Mouse (Mus musculus) stomach, postnatal 0 days (tissue): Measurements from ENCODE around the gene Plpp6. TPM values are rescaled to one million over a fixed set of nuclear protein-coding genes. Genes with fewer than 3 reads are reported as not detected.

Source experiments
- ATAC-seq: fragments of 200-750 bp; cut with Nextera tagmentation; 2 replicates; pipeline ENCODE4 v1.8.0; 2017; ENCODE audit not compliant: low FRiP score, low TSS enrichment
- DNase-seq: peaks from one replicate; pipeline ENCODE4 v3.0.0-alpha.2; 2016; ENCODE audit warnings: low spot score
- H3K27ac ChIP-seq: fragments of 300-500 bp; sonication (generic); replicated peaks from 2 replicates; pipeline ENCODE4 v1.5.1; 2014; ENCODE audit warnings: mild to moderate bottlenecking, control low read depth
- H3K27me3 ChIP-seq: fragments of 300-500 bp; sonication (generic); 2 replicates; pipeline ENCODE4 v1.6.1; 2014; ENCODE audit warnings: low read length; ENCODE audit not compliant: control insufficient read depth, insufficient read depth
- H3K36me3 ChIP-seq: fragments of 300-500 bp; sonication (generic); 2 replicates; pipeline ENCODE4 v1.6.1; 2014; ENCODE audit warnings: low read length, mixed read lengths; ENCODE audit not compliant: control insufficient read depth, insufficient read depth
- H3K4me1 ChIP-seq: fragments of 300-500 bp; sonication (generic); replicated peaks from 2 replicates; pipeline ENCODE4 v1.6.1; 2014; ENCODE audit warnings: antibody characterized with exemption; ENCODE audit not compliant: control insufficient read depth, insufficient read depth
- H3K4me2 ChIP-seq: fragments of 300-500 bp; sonication (generic); replicated peaks from 2 replicates; pipeline ENCODE4 v1.6.1; 2014; ENCODE audit warnings: low read depth, mild to moderate bottlenecking, control low read depth, moderate library complexity
- H3K4me3 ChIP-seq: fragments of 300-500 bp; sonication (generic); 2 replicates; pipeline ENCODE4 v1.5.1; 2014; ENCODE audit warnings: low read depth, low read length, control low read depth
- H3K9ac ChIP-seq: fragments of 300-500 bp; sonication (generic); 2 replicates; pipeline ENCODE4 v1.6.1; 2014; ENCODE audit warnings: mild to moderate bottlenecking, low read length, control low read depth, mixed read lengths
- H3K9me3 ChIP-seq: fragments of 300-500 bp; sonication (generic); 2 replicates; pipeline ENCODE4 v1.6.1; 2016; ENCODE audit warnings: low read length; ENCODE audit not compliant: control insufficient read depth
- CTCF ChIP-seq: IDR thresholded peaks from 2 replicates; pipeline ENCODE4 v1.5.1; 2016; ENCODE audit warnings: antibody characterized with exemption, low read depth, mild to moderate bottlenecking, moderate library complexity
- EP300 ChIP-seq: optimal IDR thresholded peaks from 2 replicates; pipeline ENCODE3; 2016; ENCODE audit warnings: antibody characterized with exemption
- WGBS: fragments of 180-500 bp; shearing (Covaris S2); extraction: QIAGEN DNeasy Blood & Tissue Kit; methylation state at CpG from one replicate; pipeline ENCODE4 v1.1.7; 2014; 5-methylcytosine and 5-hydroxymethylcytosine counted together
- polyA plus RNA-seq: library from polyadenylated mRNA; unstranded; fragments of >200 nt; fragmentation: Nextera tagmentation; extraction: Ambion mirVana; gene quantifications from 2 replicates; pipeline ENCODE4 v1.2.1, GENCODE M21; 2015

Gene Plpp6
- polyA plus RNA-seq, 1 experiment from 2014 or later, result 18.2 TPM

DNA sequence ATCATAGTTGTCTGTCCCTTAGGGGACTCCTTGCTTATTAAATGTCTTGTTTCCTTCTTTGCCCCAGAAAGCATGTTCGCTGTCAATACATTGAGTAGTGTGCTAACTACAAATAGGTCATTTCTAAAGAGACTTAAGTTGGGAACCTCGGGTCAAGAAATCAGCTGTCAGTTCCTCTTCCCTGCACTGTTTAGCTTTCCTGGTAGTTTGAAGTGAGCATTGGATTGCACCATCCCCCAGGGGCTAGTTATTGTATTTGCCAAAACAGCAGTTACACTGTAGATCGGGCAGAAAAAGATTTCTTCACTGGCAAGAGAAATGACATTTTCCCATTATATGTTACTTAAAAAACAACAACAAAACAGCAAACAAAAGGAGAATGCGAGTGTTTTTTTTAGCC lies 4.4 kb downstream of the Plpp6 start:
- Histone ChIP-seq H3K36me3 (no peaks in the 10 kb centered on the region), H3K9me3 (no peaks in the 10 kb centered on the region), H3K9ac (no peak overlapping the region), H3K4me2 (no peak overlapping the region), H3K27me3 (no peaks in the 10 kb centered on the region), H3K4me3 (no peak overlapping the region), H3K27ac (no peak overlapping the region), H3K4me1 (peaks cover 4% of the 10 kb centered on the region; the same call in 1 of the 2 replicates)
- TF ChIP-seq EP300 (no peak), CTCF (no peak)
- no peak for DNase-seq
- 68% methylated on average over 4 of the region's 4 CpGs for WGBS
- ATAC-seq, result no peak

- WGBS, result 78% methylated on average over 5 of the region's 5 CpGs
- ATAC-seq, result no peak
Observed at GRCm38 (mm10) chr19:28969231-28969630, 5.5 kb downstream of the Plpp6 start.

GRCm38 (mm10) chr19:28970251-28970650 lies 6.5 kb downstream of the Plpp6 start:
- WGBS, result 53% methylated on average over 11 of the region's 11 CpGs
- no peak for TF ChIP-seq EP300
- no peak for TF ChIP-seq CTCF
- H3K4me3 ChIP-seq, result no peak overlapping the region
- ATAC-seq (no peak), DNase-seq (no peak)
- H3K9me3 ChIP-seq, result no peaks in the 10 kb centered on the region
- no peaks in the 10 kb centered on the region for H3K27me3 ChIP-seq
- no peaks in the 10 kb centered on the region for H3K4me1 ChIP-seq
- no peak overlapping the region for H3K4me2 ChIP-seq
- no peaks in the 10 kb centered on the region for H3K36me3 ChIP-seq
- H3K9ac ChIP-seq, result no peak overlapping the region
- H3K27ac ChIP-seq, result no peak overlapping the region

More at GRCm38 (mm10) chr19:28969231-28969630, 5.5 kb downstream of the Plpp6 start:
- Histone ChIP-seq H3K27ac (no peak overlapping the region), H3K36me3 (no peaks in the 10 kb centered on the region), H3K4me1 (peaks cover 4% of the 10 kb centered on the region; the same call in 1 of the 2 replicates), H3K4me2 (no peak overlapping the region), H3K9me3 (no peaks in the 10 kb centered on the region), H3K27me3 (no peaks in the 10 kb centered on the region), H3K9ac (no peak overlapping the region), H3K4me3 (no peak overlapping the region)
- DNase-seq, result no peak
- TF ChIP-seq CTCF (no peak), EP300 (no peak)

DNA sequence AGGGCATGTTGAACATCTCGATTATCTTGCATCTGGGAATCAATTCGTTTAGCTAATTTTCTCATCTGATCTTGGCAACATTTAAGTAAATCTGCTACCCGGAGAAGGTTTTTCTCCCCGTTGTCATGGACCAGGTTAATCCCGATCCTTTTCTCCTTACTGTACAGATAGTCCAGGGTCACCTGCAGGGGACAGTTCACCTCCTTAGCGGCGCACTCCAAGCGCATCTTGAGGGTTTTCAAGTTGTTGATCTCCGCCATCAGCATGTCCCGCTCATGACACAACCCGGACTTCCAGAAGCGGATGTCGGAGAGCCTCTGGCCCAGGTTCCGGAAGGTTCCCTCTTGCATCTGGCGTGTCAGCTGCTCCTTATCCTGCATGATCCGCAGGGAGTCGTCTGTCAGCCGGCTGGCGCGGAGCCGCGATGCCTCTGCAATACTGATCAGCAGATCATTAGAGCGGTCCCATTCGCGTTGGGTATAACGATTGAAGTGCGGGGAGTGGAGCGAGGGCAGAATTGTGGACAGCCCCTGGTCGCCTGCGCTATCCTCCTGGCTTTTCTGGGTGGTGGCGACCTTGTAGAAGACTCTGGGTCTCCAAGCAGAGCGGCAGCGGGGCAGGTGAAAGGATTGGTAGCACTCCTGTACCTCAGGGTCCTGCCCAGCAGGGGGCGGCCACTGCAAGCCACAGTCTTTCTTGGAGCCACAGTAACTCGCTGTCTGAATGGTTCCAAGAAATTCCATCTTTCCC lies 11.3 kb downstream of the Plpp6 start:
- H3K27ac ChIP-seq, result no peak overlapping the region
- H3K4me2 ChIP-seq, result peak overlapping the region; percentile 62
- peak; percentile 81 for ATAC-seq
- H3K9me3 ChIP-seq, result no peaks in the 10 kb centered on the region
- WGBS, result 17% methylated on average over 35 of the region's 35 CpGs
- H3K9ac ChIP-seq, result peak overlapping the region; percentile 43
- no peaks in the 10 kb centered on the region for H3K36me3 ChIP-seq
- H3K27me3 ChIP-seq, result no peaks in the 10 kb centered on the region
- TF ChIP-seq EP300 (no peak), CTCF (peak; percentile 87)
- H3K4me3 ChIP-seq, result peak overlapping the region; percentile 29
- H3K4me1 ChIP-seq, result no peaks in the 10 kb centered on the region
- DNase-seq, result peak; percentile 86

- 47% methylated on average over 7 of the region's 7 CpGs for WGBS
Observed at GRCm38 (mm10) chr19:28982617-28983016, 18.9 kb downstream of the Plpp6 start.

GRCm38 (mm10) chr19:28989515-28989914 lies 25.8 kb downstream of the Plpp6 start:
- no peaks in the 10 kb centered on the region for H3K4me1 ChIP-seq
- no peaks in the 10 kb centered on the region for H3K9me3 ChIP-seq
- no peak for DNase-seq
- peak overlapping the region; percentile 82 for H3K4me2 ChIP-seq
- no peaks in the 10 kb centered on the region for H3K27me3 ChIP-seq
- peak overlapping the region; percentile 88 for H3K4me3 ChIP-seq
- H3K27ac ChIP-seq, result peak overlapping the region; percentile 95; the same call in 1 of the 2 replicates
- ATAC-seq, result no peak
- no peak for TF ChIP-seq EP300
- no peak for TF ChIP-seq CTCF
- H3K36me3 ChIP-seq, result no peaks in the 10 kb centered on the region
- H3K9ac ChIP-seq, result peak overlapping the region; percentile 92; the same call in 1 of the 2 replicates
- WGBS, result 38% methylated on average over 8 of the region's 8 CpGs

More at GRCm38 (mm10) chr19:28982617-28983016, 18.9 kb downstream of the Plpp6 start:
- TF ChIP-seq CTCF (no peak), EP300 (no peak)
- Histone ChIP-seq H3K4me3 (no peak overlapping the region), H3K36me3 (no peaks in the 10 kb centered on the region), H3K27me3 (no peaks in the 10 kb centered on the region), H3K27ac (no peak overlapping the region), H3K4me1 (no peaks in the 10 kb centered on the region), H3K9ac (no peak overlapping the region), H3K4me2 (no peak overlapping the region), H3K9me3 (no peaks in the 10 kb centered on the region)
- ATAC-seq (no peak), DNase-seq (no peak)
